Mouse (Mus musculus): ENCODE measurements around the gene Spatc1l. TPM values are rescaled to one million over a fixed set of nuclear protein-coding genes. Genes with fewer than 3 reads are reported as not detected.

The Spatc1l gene
- polyA plus RNA-seq (2015; fragmentation: Nextera tagmentation; extraction: Ambion mirVana), result not detected in 2 replicates

GRCm38 (mm10) chr10:76561972-76562371, at the start of gene Spatc1l:
Spatc1l (plus strand) TSS chr10:76562272.
- no peaks in the 10 kb centered on the region for H3K9me3 ChIP-seq
- no peak within 1 kb of the TSS for H3K4me3 ChIP-seq
- no peak for ATAC-seq (ENCODE audit: extremely low read depth, insufficient number of reproducible peaks, low FRiP score, low TSS enrichment)
- WGBS, result 88% methylated on average over 10 of the region's 10 CpGs
- no peaks in the 10 kb centered on the region for H3K4me1 ChIP-seq
- H3K4me2 ChIP-seq, result no peak within 1 kb of the TSS
- H3K27ac ChIP-seq (replicated peaks), result no peak within 1 kb of the TSS
- no peaks in the 10 kb centered on the region for H3K27me3 ChIP-seq (replicated peaks)
- no peaks in the 10 kb centered on the region for H3K36me3 ChIP-seq
- H3K9ac ChIP-seq, result no peak within 1 kb of the TSS

GRCm38 (mm10) chr10:76512965-76513583, 49.0 kb upstream of the Spatc1l start:
- 37% methylated on average over 5 of the region's 5 CpGs for WGBS
- ATAC-seq (ENCODE audit: extremely low read depth, insufficient number of reproducible peaks, low FRiP score, low TSS enrichment), result peak; percentile 25; the same call in 1 of the 2 replicates

GRCm38 (mm10) chr10:76530922-76531321, 31.1 kb upstream of the Spatc1l start:
- WGBS, result 1% methylated on average over 11 of the region's 11 CpGs
- Histone ChIP-seq H3K9ac (peak overlapping the region; percentile 78), H3K27me3 (replicated peaks) (no peaks in the 10 kb centered on the region), H3K36me3 (peaks cover 26% of the 10 kb centered on the region), H3K4me2 (peak overlapping the region; percentile 88), H3K27ac (replicated peaks) (peak overlapping the region; percentile 37; the same call in 1 of the 2 replicates), H3K4me3 (peak overlapping the region; percentile 79), H3K9me3 (no peaks in the 10 kb centered on the region), H3K4me1 (peaks cover 17% of the 10 kb centered on the region)
- ATAC-seq (ENCODE audit: extremely low read depth, insufficient number of reproducible peaks, low FRiP score, low TSS enrichment), result 0 out of 2 replicates have a peak, but pooled peaks have one; percentile 5

More at GRCm38 (mm10) chr10:76512965-76513583, 49.0 kb upstream of the Spatc1l start:
- no peak overlapping the region for H3K9ac ChIP-seq
- no peak overlapping the region for H3K4me3 ChIP-seq
- H3K4me2 ChIP-seq, result no peak overlapping the region
- 0 out of 2 replicates have a peak, but pooled peaks cover 3% of the 10 kb centered on the region for H3K9me3 ChIP-seq
- no peaks in the 10 kb centered on the region for H3K27me3 ChIP-seq (replicated peaks)
- peaks cover 92% of the 10 kb centered on the region for H3K36me3 ChIP-seq
- H3K4me1 ChIP-seq, result no peaks in the 10 kb centered on the region
- no peak overlapping the region for H3K27ac ChIP-seq (replicated peaks)

GRCm38 (mm10) chr10:76531375-76531774, 30.7 kb upstream of the Spatc1l start, which contains the start of gene Lss:
Lss (plus strand) TSS chr10:76531588.
- Histone ChIP-seq H3K9ac (peak within 1 kb of the TSS; percentile 85), H3K27me3 (replicated peaks) (no peaks in the 10 kb centered on the region), H3K4me2 (peak within 1 kb of the TSS; percentile 88), H3K27ac (replicated peaks) (peak within 1 kb of the TSS; percentile 61), H3K9me3 (no peaks in the 10 kb centered on the region), H3K4me1 (peaks cover 17% of the 10 kb centered on the region), H3K4me3 (peak within 1 kb of the TSS; percentile 79), H3K36me3 (peaks cover 31% of the 10 kb centered on the region)
- 0% methylated on average over 36 of the region's 37 CpGs for WGBS
- ATAC-seq (ENCODE audit: extremely low read depth, insufficient number of reproducible peaks, low FRiP score, low TSS enrichment), result peak; percentile 100

GRCm38 (mm10) chr10:76531828-76532227, 30.2 kb upstream of the Spatc1l start:
- Histone ChIP-seq H3K4me1 (peaks cover 17% of the 10 kb centered on the region), H3K36me3 (peaks cover 35% of the 10 kb centered on the region), H3K4me3 (peak overlapping the region; percentile 79), H3K4me2 (peak overlapping the region; percentile 88), H3K27me3 (replicated peaks) (no peaks in the 10 kb centered on the region), H3K9me3 (no peaks in the 10 kb centered on the region), H3K27ac (replicated peaks) (peak overlapping the region; percentile 61), H3K9ac (peak overlapping the region; percentile 85)
- no peak for ATAC-seq (ENCODE audit: extremely low read depth, insufficient number of reproducible peaks, low FRiP score, low TSS enrichment)
- WGBS, result 2% methylated on average over 14 of the region's 14 CpGs

GRCm38 (mm10) chr10:76535526-76535925, 26.5 kb upstream of the Spatc1l start:
- Histone ChIP-seq H3K4me1 (peaks cover 14% of the 10 kb centered on the region), H3K27ac (replicated peaks) (no peak overlapping the region), H3K9ac (no peak overlapping the region), H3K36me3 (peaks cover 71% of the 10 kb centered on the region), H3K27me3 (replicated peaks) (no peaks in the 10 kb centered on the region), H3K9me3 (no peaks in the 10 kb centered on the region), H3K4me3 (no peak overlapping the region), H3K4me2 (no peak overlapping the region)
- WGBS, result 95% methylated on average over 7 of the region's 7 CpGs
- no peak for ATAC-seq (ENCODE audit: extremely low read depth, insufficient number of reproducible peaks, low FRiP score, low TSS enrichment)

GRCm38 (mm10) chr10:76537619-76538018, 24.5 kb upstream of the Spatc1l start:
- Histone ChIP-seq H3K27me3 (replicated peaks) (no peaks in the 10 kb centered on the region), H3K27ac (replicated peaks) (no peak overlapping the region), H3K4me2 (no peak overlapping the region), H3K4me3 (no peak overlapping the region), H3K36me3 (peaks cover 92% of the 10 kb centered on the region), H3K9ac (no peak overlapping the region), H3K4me1 (peaks cover under 1% of the 10 kb centered on the region; the same call in 1 of the 2 replicates), H3K9me3 (no peaks in the 10 kb centered on the region)
- WGBS, result 71% methylated on average over 9 of the region's 9 CpGs
- no peak for ATAC-seq (ENCODE audit: extremely low read depth, insufficient number of reproducible peaks, low FRiP score, low TSS enrichment)

- Histone ChIP-seq H3K4me3 (no peak overlapping the region), H3K36me3 (peaks cover 99% of the 10 kb centered on the region), H3K9me3 (no peaks in the 10 kb centered on the region), H3K4me2 (no peak overlapping the region), H3K4me1 (no peaks in the 10 kb centered on the region), H3K27ac (replicated peaks) (no peak overlapping the region), H3K9ac (no peak overlapping the region), H3K27me3 (replicated peaks) (no peaks in the 10 kb centered on the region)
- WGBS, result 88% methylated on average over 11 of the region's 11 CpGs
- ATAC-seq (ENCODE audit: extremely low read depth, insufficient number of reproducible peaks, low FRiP score, low TSS enrichment), result no peak
These were observed 20.6 kb upstream of the Spatc1l start for GRCm38 (mm10) chr10:76541336-76542085.

GRCm38 (mm10) chr10:76542636-76543375, 19.3 kb upstream of the Spatc1l start:
- Histone ChIP-seq H3K36me3 (peaks cover 99% of the 10 kb centered on the region), H3K27me3 (replicated peaks) (no peaks in the 10 kb centered on the region), H3K4me2 (no peak overlapping the region), H3K9ac (no peak overlapping the region), H3K9me3 (no peaks in the 10 kb centered on the region), H3K4me3 (no peak overlapping the region), H3K27ac (replicated peaks) (no peak overlapping the region), H3K4me1 (no peaks in the 10 kb centered on the region)
- no peak for ATAC-seq (ENCODE audit: extremely low read depth, insufficient number of reproducible peaks, low FRiP score, low TSS enrichment)
- 75% methylated on average over 10 of the region's 10 CpGs for WGBS

- 88% methylated on average over 8 of the region's 8 CpGs for WGBS
- H3K4me3 ChIP-seq, result no peak overlapping the region
- no peaks in the 10 kb centered on the region for H3K4me1 ChIP-seq
- no peak for ATAC-seq (ENCODE audit: extremely low read depth, insufficient number of reproducible peaks, low FRiP score, low TSS enrichment)
- no peaks in the 10 kb centered on the region for H3K9me3 ChIP-seq
- H3K36me3 ChIP-seq, result peaks cover 100% of the 10 kb centered on the region
- no peak overlapping the region for H3K9ac ChIP-seq
- H3K27me3 ChIP-seq (replicated peaks), result no peaks in the 10 kb centered on the region
- no peak overlapping the region for H3K4me2 ChIP-seq
- H3K27ac ChIP-seq (replicated peaks), result no peak overlapping the region
These were observed 15.5 kb upstream of the Spatc1l start for GRCm38 (mm10) chr10:76546566-76546965.

- WGBS, result 89% methylated on average over 8 of the region's 8 CpGs
- H3K27me3 ChIP-seq (replicated peaks), result no peaks in the 10 kb centered on the region
- H3K9ac ChIP-seq, result no peak overlapping the region
- H3K4me3 ChIP-seq, result no peak overlapping the region
- no peak for ATAC-seq (ENCODE audit: extremely low read depth, insufficient number of reproducible peaks, low FRiP score, low TSS enrichment)
- H3K27ac ChIP-seq (replicated peaks), result no peak overlapping the region
- H3K4me1 ChIP-seq, result no peaks in the 10 kb centered on the region
- H3K4me2 ChIP-seq, result no peak overlapping the region
- no peaks in the 10 kb centered on the region for H3K9me3 ChIP-seq
- peaks cover 100% of the 10 kb centered on the region for H3K36me3 ChIP-seq
These were observed 13.9 kb upstream of the Spatc1l start for GRCm38 (mm10) chr10:76548218-76548617.

Data from heart, embryonic 13.5 days (tissue).